Mouse (Mus musculus): ENCODE measurements at regions not wholly inside any gene's neighbourhood (a gene's known extent, or its start where the extent isn't known, plus 50 kb on each side); places are given as distances from the start of the nearest gene placed in this dataset.

DNA sequence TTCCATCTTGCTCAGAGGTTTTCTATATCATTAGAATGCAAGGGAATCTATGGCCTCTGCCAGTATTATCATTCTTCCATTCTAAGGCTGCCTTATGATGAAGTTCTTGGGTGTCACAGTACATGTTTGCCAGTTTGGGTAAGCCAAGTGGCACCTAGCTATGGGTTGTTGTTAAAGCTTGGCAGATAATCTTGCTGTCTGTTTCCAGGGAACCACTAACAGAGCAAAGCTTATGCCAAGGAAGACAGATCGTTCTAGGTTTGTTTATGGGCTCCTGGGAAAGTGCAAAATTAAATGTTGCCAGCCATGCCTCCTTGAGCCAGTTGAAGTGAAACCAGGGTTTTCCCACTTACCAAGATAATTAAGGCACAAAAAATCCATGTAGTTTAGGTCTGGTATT lies 292.9 kb upstream of the Cobl start:
- 85% methylated on average over 1 of the region's 1 CpGs for WGBS
- no peak overlapping the region for H3K9ac ChIP-seq (replicated peaks)
- H3K27ac ChIP-seq (replicated peaks): no peak overlapping the region
- no peaks in the 10 kb centered on the region for H3K9me3 ChIP-seq
- ATAC-seq (ENCODE audit: low FRiP score, low read depth): no peak
- no peaks in the 10 kb centered on the region for H3K27me3 ChIP-seq
- no peak overlapping the region for H3K4me2 ChIP-seq (replicated peaks)
- H3K4me1 ChIP-seq: no peaks in the 10 kb centered on the region
- no peak overlapping the region for H3K4me3 ChIP-seq
- no peaks in the 10 kb centered on the region for H3K36me3 ChIP-seq

DNA sequence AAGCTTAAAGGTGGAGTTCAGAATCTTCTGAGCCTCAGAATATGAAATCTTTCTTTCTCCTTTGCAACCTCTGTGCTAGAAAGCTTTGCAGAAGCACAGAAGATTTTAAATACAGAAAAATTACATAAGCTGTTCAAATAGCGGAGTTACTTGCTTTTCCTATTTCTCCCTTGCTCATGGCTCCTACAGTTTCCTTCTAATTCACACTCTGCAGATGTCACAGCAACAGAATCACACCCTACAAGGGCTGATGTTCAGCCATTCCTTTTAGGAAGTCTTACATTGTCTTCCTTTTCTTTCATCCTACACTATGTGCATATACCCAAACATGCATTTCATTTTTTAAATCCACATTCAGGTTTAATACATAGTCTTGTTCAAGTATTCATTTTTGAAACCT lies 285.3 kb upstream of the Cobl start:
- H3K36me3 ChIP-seq: no peaks in the 10 kb centered on the region
- ATAC-seq (ENCODE audit: low FRiP score, low read depth): no peak
- 97% methylated on average over 1 of the region's 1 CpGs for WGBS
- no peaks in the 10 kb centered on the region for H3K9me3 ChIP-seq
- H3K4me3 ChIP-seq: no peak overlapping the region
- no peak overlapping the region for H3K9ac ChIP-seq (replicated peaks)
- no peaks in the 10 kb centered on the region for H3K4me1 ChIP-seq
- H3K27me3 ChIP-seq: no peaks in the 10 kb centered on the region
- H3K27ac ChIP-seq (replicated peaks): no peak overlapping the region
- H3K4me2 ChIP-seq (replicated peaks): no peak overlapping the region

DNA sequence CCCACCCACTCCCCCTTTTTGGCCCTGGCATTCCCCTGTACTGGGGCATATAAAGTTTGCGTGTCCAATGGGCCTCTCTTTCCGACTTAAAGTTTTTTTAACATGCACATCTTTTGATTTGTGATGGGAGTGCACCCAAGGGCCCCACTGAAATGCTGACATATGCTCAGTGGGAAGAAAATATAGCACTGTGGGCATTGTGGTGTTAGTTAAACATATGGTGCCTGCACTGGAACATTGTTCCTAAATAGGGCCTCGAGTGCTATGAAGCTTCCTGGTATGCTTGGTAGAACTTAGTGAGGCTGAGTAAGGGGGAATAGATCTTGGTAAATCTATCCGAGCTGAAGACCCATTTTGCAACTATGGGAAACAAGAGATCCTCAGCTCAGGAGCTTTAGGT lies 284.5 kb upstream of the Cobl start:
- Histone ChIP-seq H3K4me1 (no peaks in the 10 kb centered on the region), H3K4me2 (replicated peaks) (no peak overlapping the region), H3K27ac (replicated peaks) (no peak overlapping the region), H3K4me3 (no peak overlapping the region), H3K36me3 (no peaks in the 10 kb centered on the region), H3K9ac (replicated peaks) (no peak overlapping the region), H3K9me3 (no peaks in the 10 kb centered on the region), H3K27me3 (no peaks in the 10 kb centered on the region)
- WGBS: 87% methylated on average over 4 of the region's 4 CpGs
- ATAC-seq (ENCODE audit: low FRiP score, low read depth): no peak

DNA sequence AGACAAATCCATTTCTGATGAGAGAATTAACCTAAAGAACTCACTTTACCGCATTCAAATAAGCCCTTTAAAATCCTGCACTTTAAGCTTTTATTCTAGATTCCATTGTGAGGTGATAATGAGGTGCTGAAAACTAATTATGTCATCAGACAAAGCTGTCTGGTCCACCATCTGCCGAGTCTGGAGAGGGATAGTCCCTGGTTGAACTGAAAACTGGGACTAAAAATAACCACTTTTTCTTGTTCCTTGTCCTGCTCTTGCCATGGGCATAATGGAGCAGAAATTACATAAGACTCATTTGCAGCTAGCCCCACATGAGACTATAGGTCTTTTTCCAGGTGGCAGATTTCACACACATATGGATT lies 277.4 kb upstream of the Cobl start:
- ATAC-seq (ENCODE audit: low FRiP score, low read depth): peak; percentile 67
- H3K27ac ChIP-seq (replicated peaks): no peak overlapping the region
- 22% methylated on average over 2 of the region's 2 CpGs for WGBS
- H3K36me3 ChIP-seq: no peaks in the 10 kb centered on the region
- no peaks in the 10 kb centered on the region for H3K4me1 ChIP-seq
- H3K4me2 ChIP-seq (replicated peaks): no peak overlapping the region
- no peak overlapping the region for H3K4me3 ChIP-seq
- H3K9ac ChIP-seq (replicated peaks): no peak overlapping the region
- H3K27me3 ChIP-seq: no peaks in the 10 kb centered on the region
- H3K9me3 ChIP-seq: no peaks in the 10 kb centered on the region

DNA sequence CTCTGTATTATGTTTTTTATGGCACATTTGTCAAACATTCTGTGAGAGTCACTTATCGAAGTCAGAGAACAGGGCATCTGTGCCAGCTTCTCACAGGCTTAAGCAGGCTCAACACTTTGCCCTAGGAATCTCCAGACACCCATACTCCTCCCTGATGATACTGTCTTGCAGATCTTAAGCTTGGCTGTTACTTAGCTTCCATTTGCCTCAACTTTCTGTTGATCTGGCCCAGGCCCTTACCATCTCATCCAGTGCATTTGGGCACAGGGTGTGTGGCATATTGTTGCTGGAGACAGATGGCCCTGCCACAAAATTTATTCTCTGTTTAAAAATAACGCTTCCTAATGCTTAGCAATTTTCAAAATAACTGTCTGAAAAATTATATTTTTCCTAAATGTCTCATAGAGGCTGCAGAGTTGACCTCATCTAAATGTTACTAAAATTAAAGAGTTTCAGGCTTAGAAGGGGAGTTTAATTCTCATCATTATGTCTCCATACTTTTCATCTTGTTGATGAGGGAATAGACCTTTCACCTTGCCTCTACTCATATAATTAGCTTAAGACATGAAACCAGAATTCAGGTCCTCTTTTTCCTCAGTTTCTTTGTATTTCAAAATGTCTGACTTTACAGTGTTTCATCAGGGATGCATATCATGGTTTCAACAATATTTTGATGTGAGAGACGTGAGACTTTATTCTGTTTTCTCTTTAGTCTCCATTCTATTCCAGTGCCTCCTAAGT lies 276.8 kb upstream of the Cobl start:
- Histone ChIP-seq H3K4me3 (no peak overlapping the region), H3K36me3 (no peaks in the 10 kb centered on the region), H3K4me1 (no peaks in the 10 kb centered on the region), H3K9ac (replicated peaks) (no peak overlapping the region), H3K27ac (replicated peaks) (no peak overlapping the region), H3K9me3 (no peaks in the 10 kb centered on the region), H3K4me2 (replicated peaks) (no peak overlapping the region), H3K27me3 (no peaks in the 10 kb centered on the region)
- no peak; the same call in 1 of the 2 replicates for ATAC-seq (ENCODE audit: low FRiP score, low read depth)
- WGBS: 63% methylated on average over 3 of the region's 3 CpGs

DNA sequence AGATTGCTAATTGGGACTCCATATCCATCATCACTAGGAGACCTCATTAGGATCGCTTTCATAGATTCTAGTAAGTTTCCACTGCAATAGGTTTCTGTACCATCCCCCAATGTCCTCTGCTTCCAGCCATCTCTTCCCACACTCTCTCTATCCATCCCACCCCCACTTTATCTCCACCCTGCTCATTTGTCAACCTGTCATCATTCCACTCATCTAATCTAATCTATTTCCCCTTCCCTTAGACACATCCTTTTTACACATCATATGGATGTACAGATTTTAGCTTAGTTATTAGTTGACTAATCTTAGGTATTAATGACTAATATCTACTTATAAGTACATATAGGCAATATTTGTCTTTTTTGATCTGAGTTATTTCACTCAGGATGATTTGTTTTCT lies 269.5 kb upstream of the Cobl start:
- H3K27ac ChIP-seq (replicated peaks): no peak overlapping the region
- H3K4me2 ChIP-seq (replicated peaks): no peak overlapping the region
- H3K4me1 ChIP-seq: no peaks in the 10 kb centered on the region
- H3K36me3 ChIP-seq: no peaks in the 10 kb centered on the region
- no peak for ATAC-seq (ENCODE audit: low FRiP score, low read depth)
- H3K9ac ChIP-seq (replicated peaks): no peak overlapping the region
- H3K27me3 ChIP-seq: no peaks in the 10 kb centered on the region
- no peak overlapping the region for H3K4me3 ChIP-seq
- H3K9me3 ChIP-seq: no peaks in the 10 kb centered on the region
- WGBS: 94% methylated on average over 1 of the region's 1 CpGs

DNA sequence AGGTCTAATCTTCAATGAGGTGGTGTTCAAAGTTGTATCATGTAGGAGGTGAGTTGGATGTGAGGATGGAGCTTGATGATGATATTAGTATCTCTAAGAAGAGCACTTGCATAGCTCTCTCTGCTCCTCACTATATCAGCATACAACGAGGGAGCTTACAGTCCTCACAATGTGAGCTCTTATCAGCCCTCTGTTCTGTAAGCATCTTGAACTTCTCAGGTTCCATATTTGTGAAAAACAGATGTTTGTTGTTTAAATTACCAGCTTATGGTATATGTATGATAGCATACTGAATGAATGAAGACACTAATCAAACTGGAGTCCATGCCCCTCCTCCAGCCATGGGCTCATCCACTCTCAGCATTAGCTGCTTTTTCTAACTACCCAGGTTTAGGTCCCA lies 262.5 kb upstream of the Cobl start:
- 95% methylated on average over 1 of the region's 1 CpGs for WGBS
- no peak overlapping the region for H3K27ac ChIP-seq (replicated peaks)

DNA sequence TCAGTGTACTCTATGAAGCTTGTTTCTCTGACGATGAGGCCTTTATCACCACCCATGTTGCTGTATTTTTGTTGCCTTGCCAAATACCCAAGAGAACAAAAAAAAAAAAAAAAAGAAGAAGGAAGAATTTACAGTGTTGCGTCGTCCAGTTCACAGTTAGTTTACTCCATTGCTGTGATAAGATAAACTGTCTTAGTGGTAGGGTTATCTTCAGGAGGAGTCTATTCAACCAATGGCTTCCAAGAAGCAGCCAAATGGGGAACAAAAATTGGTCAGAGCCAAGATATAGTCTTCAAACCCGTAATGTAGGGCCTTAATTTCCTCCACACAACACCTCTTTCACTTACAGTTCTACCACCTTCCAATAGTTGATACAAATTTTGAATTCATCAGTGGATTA lies 261.7 kb upstream of the Cobl start:
- Histone ChIP-seq H3K4me3 (no peak overlapping the region), H3K9ac (replicated peaks) (no peak overlapping the region), H3K27ac (replicated peaks) (no peak overlapping the region), H3K9me3 (no peaks in the 10 kb centered on the region), H3K4me1 (no peaks in the 10 kb centered on the region), H3K4me2 (replicated peaks) (no peak overlapping the region), H3K36me3 (no peaks in the 10 kb centered on the region), H3K27me3 (no peaks in the 10 kb centered on the region)
- 88% methylated on average over 4 of the region's 4 CpGs for WGBS
- no peak for ATAC-seq (ENCODE audit: low FRiP score, low read depth)

More for the DNA sequence above, 262.5 kb upstream of the Cobl start:
- Histone ChIP-seq H3K4me1 (no peaks in the 10 kb centered on the region), H3K4me3 (no peak overlapping the region), H3K9me3 (no peaks in the 10 kb centered on the region), H3K9ac (replicated peaks) (no peak overlapping the region), H3K36me3 (no peaks in the 10 kb centered on the region), H3K27me3 (no peaks in the 10 kb centered on the region), H3K4me2 (replicated peaks) (no peak overlapping the region)
- no peak for ATAC-seq (ENCODE audit: low FRiP score, low read depth)

DNA sequence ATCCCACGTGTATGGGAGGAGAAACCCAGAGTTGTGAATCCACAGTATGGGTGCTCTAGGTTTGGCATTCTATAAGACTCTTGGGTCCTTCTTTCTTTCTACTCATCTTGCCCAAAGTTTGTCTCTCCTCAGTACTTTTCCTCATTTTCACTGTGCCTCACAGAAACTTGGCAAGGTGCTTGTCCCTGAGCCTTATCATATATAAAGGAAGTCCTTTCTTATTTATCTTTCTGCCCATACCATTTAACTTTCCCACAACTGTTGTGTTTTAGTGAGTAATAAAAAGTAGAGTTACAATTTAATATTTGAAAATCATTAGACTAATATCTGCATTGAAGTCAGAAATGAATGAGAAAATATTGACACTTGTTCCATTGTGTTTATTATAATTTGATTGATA lies 257.6 kb upstream of the Cobl start:
- H3K4me1 ChIP-seq: no peaks in the 10 kb centered on the region
- H3K4me2 ChIP-seq (replicated peaks): no peak overlapping the region
- ATAC-seq (ENCODE audit: low FRiP score, low read depth): no peak
- WGBS: 41% methylated on average over 1 of the region's 1 CpGs
- H3K9me3 ChIP-seq: no peaks in the 10 kb centered on the region
- H3K27me3 ChIP-seq: no peaks in the 10 kb centered on the region
- H3K27ac ChIP-seq (replicated peaks): no peak overlapping the region
- H3K9ac ChIP-seq (replicated peaks): no peak overlapping the region
- H3K36me3 ChIP-seq: no peaks in the 10 kb centered on the region
- H3K4me3 ChIP-seq: no peak overlapping the region

DNA sequence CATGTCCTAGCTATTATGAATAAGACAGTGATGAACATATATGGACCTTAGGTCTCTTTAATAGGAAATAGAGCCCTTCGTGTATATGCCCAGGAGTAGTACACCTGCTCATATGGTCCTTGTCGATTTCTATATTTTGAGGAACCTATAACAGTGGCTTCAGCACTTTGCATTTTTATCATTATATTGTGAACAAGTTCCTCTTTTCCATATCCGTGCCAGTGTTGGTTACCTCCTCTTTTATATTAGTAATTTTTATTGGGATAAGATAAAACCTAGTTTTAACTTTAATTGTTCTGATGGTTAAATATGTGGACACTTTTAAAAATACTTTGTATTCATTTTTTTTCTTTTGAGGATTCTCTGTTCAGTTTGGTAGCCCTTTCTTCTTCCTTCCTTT lies 255.4 kb upstream of the Cobl start:
- whole genome bisulfite sequencing: 91% methylated on average over 3 of the region's 3 CpGs
- Histone ChIP-seq H3K9ac (replicated peaks) (no peak overlapping the region), H3K36me3 (no peaks in the 10 kb centered on the region), H3K4me1 (no peaks in the 10 kb centered on the region), H3K27ac (replicated peaks) (no peak overlapping the region), H3K4me2 (replicated peaks) (no peak overlapping the region), H3K27me3 (no peaks in the 10 kb centered on the region), H3K9me3 (no peaks in the 10 kb centered on the region), H3K4me3 (no peak overlapping the region)
- no peak for ATAC-seq (ENCODE audit: low FRiP score, low read depth)

DNA sequence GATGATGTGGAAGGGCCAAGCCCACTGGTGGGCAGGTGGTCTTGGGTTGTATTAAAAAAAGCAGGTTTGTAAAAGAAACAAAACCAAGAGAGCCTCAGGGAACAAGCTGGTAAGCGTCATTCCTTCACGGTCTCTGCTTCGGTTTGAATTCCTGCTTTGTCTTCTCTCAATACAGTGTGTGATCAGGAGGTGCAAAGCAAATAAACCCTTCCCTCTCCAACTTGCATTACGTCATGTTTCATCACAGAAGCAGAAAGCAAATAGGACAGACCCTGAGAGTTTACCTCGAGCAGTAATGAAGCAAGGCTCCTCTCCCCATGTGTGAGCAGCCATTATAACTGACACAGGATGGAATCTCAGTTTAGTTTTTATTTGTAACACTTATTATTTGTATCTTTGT lies 231.6 kb upstream of the Cobl start:
- Histone ChIP-seq H3K4me3 (no peak overlapping the region), H3K27ac (replicated peaks) (no peak overlapping the region), H3K9me3 (no peaks in the 10 kb centered on the region), H3K4me1 (no peaks in the 10 kb centered on the region), H3K9ac (replicated peaks) (no peak overlapping the region), H3K4me2 (replicated peaks) (no peak overlapping the region), H3K27me3 (no peaks in the 10 kb centered on the region), H3K36me3 (no peaks in the 10 kb centered on the region)
- no peak for ATAC-seq (ENCODE audit: low FRiP score, low read depth)
- 37% methylated on average over 5 of the region's 5 CpGs for WGBS

DNA sequence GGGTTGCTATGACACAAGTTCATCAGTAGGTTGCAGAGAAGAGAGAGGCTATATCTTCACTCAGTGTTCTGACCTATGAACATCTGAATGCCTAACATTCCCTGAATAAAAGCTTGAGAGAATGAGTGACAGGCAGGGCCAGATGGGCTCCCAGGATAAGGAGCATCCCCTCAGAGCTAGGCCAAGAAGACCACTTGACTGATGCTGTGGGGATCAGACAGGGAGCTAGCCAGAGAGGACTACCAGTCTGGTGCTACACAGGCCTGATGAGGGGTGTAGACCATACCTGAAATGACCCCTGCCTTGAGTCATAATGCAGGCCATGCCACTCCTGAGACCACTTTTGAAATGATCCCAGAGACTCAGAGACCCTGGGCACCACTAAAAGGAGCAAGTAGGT lies 228.1 kb upstream of the Cobl start:
- no peaks in the 10 kb centered on the region for H3K27me3 ChIP-seq
- H3K9me3 ChIP-seq: no peaks in the 10 kb centered on the region
- no peaks in the 10 kb centered on the region for H3K4me1 ChIP-seq
- ATAC-seq (ENCODE audit: low FRiP score, low read depth): 0 out of 2 replicates have a peak, but pooled peaks have one; percentile 19
- H3K4me3 ChIP-seq: no peak overlapping the region
- no peak overlapping the region for H3K4me2 ChIP-seq (replicated peaks)
- no peak overlapping the region for H3K9ac ChIP-seq (replicated peaks)
- no peak overlapping the region for H3K27ac ChIP-seq (replicated peaks)
- no peaks in the 10 kb centered on the region for H3K36me3 ChIP-seq

DNA sequence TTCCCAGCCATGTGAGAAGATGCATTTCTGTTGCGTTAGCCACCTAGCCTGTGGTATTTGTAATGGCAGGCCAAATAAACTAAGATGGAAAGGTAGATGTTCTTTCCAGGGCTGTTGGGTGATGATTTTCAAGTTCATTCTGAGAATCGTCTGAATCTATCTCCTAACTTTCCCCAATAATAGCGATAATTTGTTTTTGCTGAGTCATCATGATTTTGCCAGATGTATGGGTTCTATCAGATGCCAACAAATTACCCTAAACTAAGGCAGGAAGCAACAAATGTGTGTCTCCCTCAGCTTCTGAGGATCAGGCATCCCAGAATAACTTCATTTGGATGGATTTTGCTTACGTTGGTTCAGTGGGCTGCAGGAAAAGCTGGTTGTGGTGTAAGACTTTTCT lies 222.0 kb upstream of the Cobl start:
- no peaks in the 10 kb centered on the region for H3K27me3 ChIP-seq
- no peak for ATAC-seq (ENCODE audit: low FRiP score, low read depth)
- H3K4me2 ChIP-seq (replicated peaks): no peak overlapping the region
- 94% methylated on average over 4 of the region's 4 CpGs for WGBS
- H3K9ac ChIP-seq (replicated peaks): no peak overlapping the region
- H3K4me1 ChIP-seq: no peaks in the 10 kb centered on the region
- no peaks in the 10 kb centered on the region for H3K9me3 ChIP-seq
- H3K27ac ChIP-seq (replicated peaks): no peak overlapping the region
- H3K4me3 ChIP-seq: no peak overlapping the region
- H3K36me3 ChIP-seq: no peaks in the 10 kb centered on the region
